Mouse (Mus musculus) lung, postnatal 0 days (tissue): ENCODE results near the gene Itln1.

Experiments used
- CTCF ChIP-seq: IDR thresholded peaks from 2 replicates; pipeline ENCODE4 v1.5.1; 2016; ENCODE audit warnings: antibody characterized with exemption, mild to moderate bottlenecking
- EP300 ChIP-seq: IDR thresholded peaks from 2 replicates; pipeline ENCODE4 v1.6.1; 2016; ENCODE audit warnings: antibody characterized with exemption, mild to moderate bottlenecking, control low read depth

DNA sequence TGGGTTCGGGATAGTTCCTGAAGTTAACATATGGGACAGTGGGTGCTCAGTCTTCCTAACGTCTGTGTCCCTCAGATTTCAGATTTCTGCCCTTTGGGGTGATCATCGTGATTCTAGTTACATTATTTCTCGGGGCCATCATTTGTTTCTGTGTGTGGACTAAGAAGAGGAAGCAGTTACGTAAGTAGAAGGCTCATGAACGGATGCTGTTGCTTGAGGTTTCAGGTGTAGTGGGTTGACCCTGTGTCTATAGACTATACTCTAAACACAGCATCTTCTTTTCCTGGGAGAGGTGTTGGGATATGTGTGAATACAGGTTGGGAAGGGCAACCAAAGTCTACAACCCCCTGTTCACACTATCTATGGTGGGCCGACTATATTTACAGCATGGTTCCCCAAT lies 42.1 kb upstream of the Itln1 start:
- TF ChIP-seq CTCF (no peak), EP300 (no peak)
